Mouse (Mus musculus) cortical plate, adult 2 months (tissue): ENCODE data around the gene 2300002M23Rik.

Experiments used
- CTCF ChIP-seq: fragments of 200-500 bp; IDR thresholded peaks from 2 replicates; pipeline ENCODE4 v1.5.1; 2011; ENCODE audit warnings: mild to moderate bottlenecking, control low read depth, low read length; ENCODE audit not compliant: insufficient read depth; ENCODE audit errors: extremely low read depth
- POLR2A ChIP-seq: fragments of 200-500 bp; IDR thresholded peaks from 2 replicates; pipeline ENCODE4 v1.6.1; 2011; ENCODE audit warnings: mild to moderate bottlenecking, low read length, control low read depth; ENCODE audit not compliant: insufficient read depth; ENCODE audit errors: extremely low read depth

DNA sequence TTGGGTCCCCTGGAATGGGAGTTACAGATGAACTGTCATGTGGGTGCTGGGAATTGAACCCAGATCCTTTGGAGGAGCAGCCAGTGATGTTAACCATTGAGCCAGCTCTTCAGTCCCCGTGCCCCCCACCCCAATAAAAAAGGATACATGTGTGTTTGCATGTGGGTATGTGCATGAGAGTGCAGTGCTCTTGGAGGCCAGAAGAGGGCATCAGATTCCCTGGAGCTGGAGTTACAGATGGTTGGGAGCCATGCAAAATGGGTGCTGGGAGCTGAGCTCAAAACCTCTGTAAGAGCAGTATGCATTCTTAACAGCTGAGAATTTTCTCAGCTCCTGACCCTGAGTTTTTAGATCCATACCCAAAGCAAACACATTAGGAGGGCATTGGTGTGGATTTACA lies 20.0 kb downstream of the 2300002M23Rik start:
- no peak for TF ChIP-seq CTCF
- TF ChIP-seq POLR2A = no peak
